Mouse (Mus musculus): Measurements from ENCODE around the gene Srrm1. TPM values are rescaled to one million over a fixed set of nuclear protein-coding genes. Genes with fewer than 3 reads are reported as not detected.
"Not testable (repeated sequence)": the region's sequence is repeated elsewhere in the genome, so short reads cannot be mapped to it uniquely, and the experiment has no call there.

Gene Srrm1
- polyA plus RNA-seq, 1 experiment from 2014 or later: 226 TPM

DNA sequence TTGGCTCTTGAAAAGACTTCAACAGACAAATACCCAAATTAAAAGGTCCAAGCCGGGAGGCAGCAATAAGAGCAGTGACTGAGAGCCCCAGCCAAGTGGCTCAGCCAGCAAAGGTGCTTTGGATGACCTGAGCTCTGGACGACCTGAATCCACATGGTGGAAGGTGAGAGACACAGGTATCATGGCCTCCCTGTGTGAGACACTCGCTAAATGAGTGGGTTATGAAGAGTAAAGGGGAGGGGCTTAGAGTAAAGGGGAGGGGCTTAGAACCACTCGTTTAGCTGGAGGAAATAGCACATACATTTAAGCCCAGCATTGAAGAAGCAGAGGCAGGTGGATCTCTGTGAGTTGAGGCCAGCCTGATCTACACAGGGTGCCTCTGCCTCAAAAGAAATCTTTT lies 69.7 kb downstream of the Srrm1 start:
- 73% methylated on average over 4 of the region's 4 CpGs for WGBS
- Histone ChIP-seq H3K4me1 (peaks cover 14% of the 10 kb centered on the region), H3K4me2 (no peak overlapping the region), H3K36me3 (no peaks in the 10 kb centered on the region), H3K27me3 (replicated peaks) (no peaks in the 10 kb centered on the region), H3K9me3 (no peaks in the 10 kb centered on the region), H3K4me3 (replicated peaks) (no peak overlapping the region), H3K9ac (no peak overlapping the region), H3K27ac (no peak overlapping the region)
- ATAC-seq (ENCODE audit: insufficient read depth, low FRiP score, low read depth): no peak

DNA sequence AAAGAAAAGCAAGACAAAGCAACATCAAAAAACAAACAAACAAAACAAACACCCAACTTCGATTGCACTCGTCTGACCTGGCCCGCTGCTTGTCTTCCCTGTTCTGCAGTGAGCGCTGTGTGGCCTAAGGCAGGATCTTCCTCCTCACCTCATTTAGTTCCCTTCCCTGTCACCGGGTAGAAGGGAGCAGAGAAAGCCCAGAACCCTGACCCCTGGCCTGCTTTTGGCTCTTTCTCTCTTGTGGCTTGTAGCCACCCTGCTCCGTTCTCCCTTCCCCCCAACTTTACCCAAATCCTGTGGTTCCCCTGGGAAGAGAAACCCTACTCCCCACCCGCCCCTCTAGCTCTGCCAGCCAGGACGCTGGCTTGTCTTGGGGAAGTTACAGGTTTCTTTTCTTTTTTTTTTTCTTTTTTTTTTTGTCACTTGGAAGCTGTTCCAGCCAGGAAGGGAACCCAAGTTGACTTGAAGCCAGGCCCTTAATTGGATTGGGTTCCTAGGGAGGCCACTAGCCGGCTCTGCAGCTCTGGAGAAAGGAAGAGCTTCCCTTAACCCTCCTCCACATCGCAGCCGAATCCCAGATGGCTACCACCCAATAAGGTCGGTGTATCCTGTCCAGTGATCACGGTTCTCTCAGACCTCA lies 70.3 kb downstream of the Srrm1 start:
- no peaks in the 10 kb centered on the region for H3K27me3 ChIP-seq (replicated peaks)
- no peak overlapping the region for H3K4me2 ChIP-seq
- peaks cover 14% of the 10 kb centered on the region for H3K4me1 ChIP-seq
- H3K27ac ChIP-seq: no peak overlapping the region
- WGBS: 49% methylated on average over 13 of the region's 13 CpGs
- H3K36me3 ChIP-seq: no peaks in the 10 kb centered on the region
- H3K9ac ChIP-seq: no peak overlapping the region
- H3K9me3 ChIP-seq: no peaks in the 10 kb centered on the region
- no peak overlapping the region for H3K4me3 ChIP-seq (replicated peaks)
- ATAC-seq (ENCODE audit: insufficient read depth, low FRiP score, low read depth): no peak

DNA sequence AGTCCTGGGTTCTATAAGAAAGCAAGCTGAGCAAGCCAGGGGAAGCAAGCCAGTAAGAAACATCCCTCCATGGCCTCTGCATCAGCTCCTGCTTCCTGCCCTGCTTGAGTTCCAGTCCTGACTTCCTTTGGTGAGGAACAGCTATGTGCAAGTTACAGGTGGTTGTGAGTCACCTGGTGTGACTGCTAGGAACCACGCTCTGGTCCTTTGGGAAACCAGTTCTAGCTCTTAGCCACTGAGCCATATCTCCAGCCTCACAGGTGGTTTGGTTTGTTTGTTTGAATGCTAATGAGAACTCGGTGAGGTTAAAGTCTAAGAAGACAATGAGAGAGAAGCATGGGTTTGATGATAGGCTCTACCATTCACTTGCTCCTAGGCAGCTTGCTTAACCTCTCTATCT lies 73.1 kb downstream of the Srrm1 start:
- not testable (repeated sequence) for H3K4me1 ChIP-seq; H3K27me3 ChIP-seq (replicated peaks); H3K9ac ChIP-seq; H3K4me2 ChIP-seq; H3K9me3 ChIP-seq; H3K4me3 ChIP-seq (replicated peaks); H3K36me3 ChIP-seq; H3K27ac ChIP-seq; ATAC-seq (ENCODE audit: insufficient read depth, low FRiP score, low read depth)
- WGBS: 68% methylated on average over 2 of the region's 2 CpGs

DNA sequence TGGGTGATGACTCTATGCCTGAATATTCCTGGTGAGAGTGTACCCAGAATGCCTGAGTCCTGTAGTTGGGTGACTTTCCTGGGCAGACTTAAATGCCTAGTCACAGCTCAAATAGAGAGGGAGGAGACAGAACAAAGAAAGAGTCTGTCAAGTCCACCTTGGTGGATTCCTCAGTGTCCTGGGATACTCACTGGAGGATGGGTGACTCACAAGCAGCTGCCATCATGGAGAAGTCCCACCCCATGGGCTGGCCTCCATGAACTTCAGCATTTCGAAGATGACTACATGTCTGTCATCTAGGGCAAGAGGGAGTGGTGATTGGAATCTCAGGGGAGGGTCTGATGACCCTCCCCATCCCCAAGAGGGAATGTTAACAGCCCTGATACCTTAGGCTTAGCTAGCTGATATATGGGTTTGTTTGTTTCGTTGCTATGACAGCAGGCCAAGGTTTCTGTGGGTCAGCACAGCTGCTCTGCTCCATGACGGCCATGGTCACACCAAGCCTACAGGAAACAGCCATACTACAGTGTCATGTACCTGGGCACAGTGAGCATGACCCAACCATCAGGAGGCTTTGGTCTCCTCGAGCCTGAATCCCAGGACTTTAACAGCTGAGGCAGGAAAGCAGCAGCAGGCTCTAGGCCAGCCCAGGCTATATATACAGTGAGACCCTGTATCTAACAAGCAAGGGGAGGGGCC lies 76.3 kb downstream of the Srrm1 start:
- no peak for ATAC-seq (ENCODE audit: insufficient read depth, low FRiP score, low read depth)
- Histone ChIP-seq H3K4me3 (replicated peaks) (no peak overlapping the region), H3K4me1 (peaks cover 4% of the 10 kb centered on the region; the same call in 1 of the 2 replicates), H3K4me2 (no peak overlapping the region), H3K27ac (no peak overlapping the region), H3K36me3 (no peaks in the 10 kb centered on the region), H3K9me3 (no peaks in the 10 kb centered on the region), H3K9ac (no peak overlapping the region), H3K27me3 (replicated peaks) (no peaks in the 10 kb centered on the region)
- WGBS: 41% methylated on average over 4 of the region's 4 CpGs

DNA sequence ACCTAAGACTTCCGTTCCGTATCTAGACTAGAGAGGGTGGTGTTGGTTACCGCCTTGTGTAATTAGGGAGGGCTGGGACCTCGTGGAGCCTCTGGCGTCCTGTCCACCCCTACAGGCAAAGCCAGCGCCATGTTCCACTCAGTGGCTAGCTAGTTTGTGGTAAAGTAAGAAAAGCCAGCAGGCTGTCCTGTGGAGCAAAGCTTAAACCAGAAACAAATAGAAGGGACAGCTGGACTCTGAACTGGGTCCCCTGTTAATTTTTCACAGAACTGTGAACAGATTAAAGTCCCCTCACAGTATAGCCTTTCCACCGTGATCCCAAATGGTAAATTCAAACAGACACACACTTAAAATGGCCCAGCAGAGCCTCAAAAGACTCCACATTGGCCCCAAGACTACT lies 78.4 kb downstream of the Srrm1 start:
- H3K27ac ChIP-seq: no peak overlapping the region
- no peak overlapping the region for H3K4me2 ChIP-seq
- H3K4me1 ChIP-seq: peaks cover 10% of the 10 kb centered on the region
- H3K9ac ChIP-seq: no peak overlapping the region
- no peak overlapping the region for H3K4me3 ChIP-seq (replicated peaks)
- no peaks in the 10 kb centered on the region for H3K27me3 ChIP-seq (replicated peaks)
- H3K36me3 ChIP-seq: no peaks in the 10 kb centered on the region
- H3K9me3 ChIP-seq: no peaks in the 10 kb centered on the region
- WGBS: 70% methylated on average over 7 of the region's 7 CpGs
- ATAC-seq (ENCODE audit: insufficient read depth, low FRiP score, low read depth): no peak

GRCm38 (mm10) chr4:135273307-135273682 lies 79.8 kb downstream of the Srrm1 start:
- H3K4me2 ChIP-seq: peak overlapping the region; percentile 69
- peak overlapping the region; percentile 73 for H3K4me3 ChIP-seq (replicated peaks)
- WGBS: 7% methylated on average over 17 of the region's 17 CpGs
- 0 out of 2 replicates have a peak overlapping the region, but pooled peaks have one; percentile 16 for H3K9ac ChIP-seq
- peaks cover 19% of the 10 kb centered on the region for H3K4me1 ChIP-seq
- no peaks in the 10 kb centered on the region for H3K9me3 ChIP-seq
- H3K27me3 ChIP-seq (replicated peaks): no peaks in the 10 kb centered on the region
- peak overlapping the region; percentile 65; the same call in 1 of the 2 replicates for H3K27ac ChIP-seq
- ATAC-seq (ENCODE audit: insufficient read depth, low FRiP score, low read depth): no peak
- no peaks in the 10 kb centered on the region for H3K36me3 ChIP-seq

DNA sequence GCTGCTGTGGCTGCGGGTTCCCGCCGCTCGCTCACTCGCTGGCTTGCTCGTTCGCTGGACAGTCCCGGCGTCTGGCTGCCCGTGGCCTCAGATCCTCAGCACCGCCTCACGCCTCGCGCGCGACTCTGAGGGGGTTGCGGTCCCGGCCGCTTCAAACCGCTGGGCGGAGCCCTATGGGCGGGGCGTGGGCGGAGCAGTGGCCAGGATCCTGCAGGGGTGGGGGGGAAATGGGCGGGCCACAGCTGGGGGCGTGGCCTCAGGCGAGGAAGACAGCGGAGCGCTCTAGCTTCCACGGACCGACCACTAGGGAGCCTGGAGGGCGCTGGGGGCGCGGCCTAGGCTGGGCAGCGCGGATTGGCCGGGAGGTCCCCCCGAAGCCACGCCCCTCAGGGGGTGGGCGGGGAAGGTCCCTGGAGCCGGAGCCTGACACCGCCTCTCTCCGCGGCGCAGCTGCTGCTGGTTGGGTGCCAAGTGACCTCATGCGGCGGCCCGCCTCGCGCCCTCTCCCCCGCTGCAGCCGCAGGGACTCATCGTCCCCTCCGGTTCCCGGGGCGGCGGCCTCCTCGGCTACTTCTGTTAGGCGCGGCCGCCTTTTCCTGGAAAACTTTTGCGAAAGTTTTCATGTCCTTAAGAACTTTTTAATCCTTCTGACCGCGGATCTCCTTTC lies 80.3 kb downstream of the Srrm1 start, which contains the start of gene Clic4:
Gene Clic4, minus strand, starts transcription at position 175 of the 667 bp plus-strand sequence.
- Histone ChIP-seq H3K4me1 (peaks cover 24% of the 10 kb centered on the region), H3K27ac (peak within 1 kb of the TSS; percentile 97), H3K9me3 (no peaks in the 10 kb centered on the region), H3K36me3 (no peaks in the 10 kb centered on the region), H3K4me2 (peak within 1 kb of the TSS; percentile 71), H3K27me3 (replicated peaks) (no peaks in the 10 kb centered on the region), H3K4me3 (replicated peaks) (peak within 1 kb of the TSS; percentile 73), H3K9ac (peak within 1 kb of the TSS; percentile 67)
- ATAC-seq (ENCODE audit: insufficient read depth, low FRiP score, low read depth): peak; percentile 98
- 1% methylated on average over 60 of the region's 64 CpGs for WGBS

- Histone ChIP-seq H3K4me1 (peaks cover 25% of the 10 kb centered on the region), H3K9me3 (no peaks in the 10 kb centered on the region), H3K36me3 (no peaks in the 10 kb centered on the region), H3K27ac (peak overlapping the region; percentile 97), H3K4me3 (replicated peaks) (peak overlapping the region; percentile 73), H3K27me3 (replicated peaks) (no peaks in the 10 kb centered on the region), H3K9ac (peak overlapping the region; percentile 67), H3K4me2 (peak overlapping the region; percentile 71)
- peak; percentile 23; the same call in 1 of the 2 replicates for ATAC-seq (ENCODE audit: insufficient read depth, low FRiP score, low read depth)
- WGBS: under 1% methylated on average over 67 of the region's 67 CpGs
Observed at GRCm38 (mm10) chr4:135271881-135272616, 81.1 kb downstream of the Srrm1 start.

GRCm38 (mm10) chr4:135271419-135271828 lies 81.7 kb downstream of the Srrm1 start:
- Histone ChIP-seq H3K4me1 (peaks cover 26% of the 10 kb centered on the region), H3K36me3 (no peaks in the 10 kb centered on the region), H3K27me3 (replicated peaks) (no peaks in the 10 kb centered on the region), H3K4me2 (peak overlapping the region; percentile 71), H3K27ac (peak overlapping the region; percentile 97), H3K9me3 (no peaks in the 10 kb centered on the region), H3K4me3 (replicated peaks) (peak overlapping the region; percentile 73), H3K9ac (peak overlapping the region; percentile 67)
- WGBS: under 1% methylated on average over 20 of the region's 20 CpGs
- no peak for ATAC-seq (ENCODE audit: insufficient read depth, low FRiP score, low read depth)

Data from stomach, embryonic 15.5 days (tissue).